Mouse (Mus musculus): ENCODE data around the gene Aff1.

DNA sequence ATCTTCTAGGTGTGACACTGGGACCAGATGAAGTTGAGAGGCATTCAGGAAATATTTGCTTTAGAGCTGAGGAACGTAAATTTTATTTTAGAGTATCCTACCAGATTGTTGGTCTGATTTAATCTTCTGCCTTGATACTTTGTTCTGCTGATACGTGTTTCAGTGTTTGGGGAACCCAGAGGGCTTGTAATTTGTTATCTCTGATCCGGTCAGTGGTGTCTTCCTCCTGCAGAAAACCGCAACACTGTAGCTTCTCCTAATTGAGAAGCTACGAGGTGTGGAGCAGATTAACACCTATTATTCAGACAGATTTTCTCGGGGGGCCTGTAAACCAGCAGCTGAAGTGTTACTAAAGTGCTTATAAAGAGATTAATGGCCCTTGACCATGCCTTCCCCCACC, 27.0 kb downstream of the Aff1 start:
- TF ChIP-seq POLR2A (IDR thresholded peaks at IDR 0.05; ENCODE audit: low read depth, low read length) (no peak), CTCF (conservative IDR thresholded peaks at IDR 0.05; ENCODE audit: insufficient read depth, insufficient read length, low read depth, low read length) (no peak)

Measured in kidney, adult 2 months (tissue).